Mouse (Mus musculus) cerebellum, postnatal 36 days (tissue): Measurements from ENCODE around the gene Nfs1.
A peak's percentile ranks its signal among the peaks of the same experiment; 100 is the strongest.
"Not testable (repeated sequence)": the region's sequence is repeated elsewhere in the genome, so short reads cannot be mapped to it uniquely, and the experiment has no call there.

Experiments used
- DNase-seq, 2 experiments: peaks; one replicate each; pipeline ENCODE4 v3.0.0; 2021 to 2022; ENCODE audit warnings: mixed read lengths in 2 of 2

The Nfs1 gene

DNA sequence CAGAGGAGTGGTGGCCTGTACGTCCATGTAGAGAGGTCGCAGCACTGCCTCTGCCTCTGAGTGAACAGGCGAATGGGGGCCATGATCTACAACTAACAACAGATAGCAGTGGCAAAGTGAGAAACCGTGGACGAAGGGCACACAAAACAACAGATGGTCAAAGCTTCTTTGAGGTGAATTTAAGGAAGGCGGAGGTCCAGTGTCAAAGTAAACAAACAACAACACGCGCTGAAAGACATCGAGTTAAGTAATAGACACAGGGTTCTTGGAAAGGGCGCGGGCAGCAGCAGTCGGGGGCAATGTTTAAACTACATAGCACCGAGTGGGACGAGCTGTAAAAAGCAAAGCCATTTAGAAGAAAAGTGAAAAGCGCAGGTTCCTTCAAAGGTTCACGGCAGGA is 619 bp downstream of the Nfs1 start:
- DNase-seq, result no peak

DNA sequence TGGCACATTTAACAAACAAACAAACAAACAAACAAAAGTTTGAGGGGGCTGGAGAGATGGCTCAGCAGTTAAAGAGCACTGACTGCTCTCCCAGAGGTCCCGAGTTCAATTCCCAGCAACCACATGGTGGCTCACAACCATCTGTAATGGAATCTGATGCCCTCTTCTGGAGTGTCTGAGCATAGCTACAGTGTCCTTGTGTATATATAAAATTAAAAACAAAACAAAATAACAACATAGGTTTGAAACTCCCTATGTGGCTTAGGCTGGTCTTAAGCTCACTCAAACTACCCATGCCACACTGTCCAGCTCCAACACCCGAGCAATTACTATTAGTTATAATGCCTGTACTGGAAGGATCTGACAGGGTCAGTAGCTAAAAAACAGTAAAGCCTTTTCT is 1.2 kb downstream of the Nfs1 start:
- DNase-seq, result no peak

DNA sequence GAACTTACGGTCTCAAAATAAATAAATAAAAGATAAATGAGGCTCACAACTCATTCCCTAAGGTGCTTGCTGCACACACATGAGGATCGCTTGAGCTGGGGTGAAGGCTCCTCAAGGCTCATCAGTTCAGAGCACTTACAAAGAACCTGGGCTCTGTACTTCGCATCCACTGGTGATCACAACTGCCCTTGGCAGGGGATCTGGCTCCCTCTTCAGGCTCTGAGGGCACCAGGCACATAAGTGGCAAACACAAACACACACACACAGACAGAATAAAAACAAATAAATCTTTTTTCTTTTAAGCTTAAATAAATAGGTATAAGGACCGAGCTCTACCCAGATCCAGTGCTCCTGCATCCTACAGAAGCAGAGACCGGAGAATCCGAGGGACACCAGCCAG is 8.3 kb downstream of the Nfs1 start:
- DNase-seq, result no peak

DNA sequence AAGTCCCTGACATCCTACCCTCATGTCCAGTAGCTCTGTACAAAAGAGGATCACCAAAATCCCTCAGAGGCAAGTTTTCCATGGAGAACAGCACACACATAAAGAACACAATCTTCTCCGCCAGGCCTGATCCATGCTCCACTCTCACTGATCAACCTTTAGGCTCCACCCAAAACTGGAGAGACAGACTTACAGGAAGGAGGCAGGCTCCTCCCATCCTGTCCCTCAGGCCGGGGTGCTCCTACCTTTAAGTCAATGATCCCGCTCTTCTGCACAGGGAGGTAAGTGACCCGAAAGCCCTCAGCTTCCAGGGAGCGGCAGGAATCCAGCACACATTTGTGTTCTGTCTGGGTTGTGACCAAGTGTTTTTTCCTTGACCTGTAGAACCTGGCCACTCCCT is 9.8 kb downstream of the Nfs1 start:
- no peak for DNase-seq

DNA sequence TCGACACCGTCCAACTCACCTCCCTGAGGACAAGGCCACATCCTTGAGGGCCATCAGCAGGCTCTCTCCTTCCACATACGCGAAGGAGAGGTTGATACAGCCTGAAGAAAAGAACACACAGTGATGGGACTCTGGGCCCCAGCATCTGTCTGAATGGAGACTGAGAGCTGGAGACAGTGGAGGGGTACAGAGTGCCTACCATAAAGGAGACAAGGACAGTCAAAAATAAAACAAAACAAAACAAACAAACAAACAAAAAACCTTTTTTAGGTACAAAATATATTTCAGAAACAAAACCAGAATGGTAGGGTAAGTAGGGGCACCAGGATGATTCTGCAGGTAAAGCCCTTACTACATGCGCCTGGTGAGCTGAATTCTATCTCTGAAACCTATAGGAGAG is 17.0 kb downstream of the Nfs1 start, which contains the start of gene Gm28036:
TSS of gene Gm28036 (minus strand) at position 101 of the 400 bp plus-strand sequence.
- DNase-seq, result no peak

DNA sequence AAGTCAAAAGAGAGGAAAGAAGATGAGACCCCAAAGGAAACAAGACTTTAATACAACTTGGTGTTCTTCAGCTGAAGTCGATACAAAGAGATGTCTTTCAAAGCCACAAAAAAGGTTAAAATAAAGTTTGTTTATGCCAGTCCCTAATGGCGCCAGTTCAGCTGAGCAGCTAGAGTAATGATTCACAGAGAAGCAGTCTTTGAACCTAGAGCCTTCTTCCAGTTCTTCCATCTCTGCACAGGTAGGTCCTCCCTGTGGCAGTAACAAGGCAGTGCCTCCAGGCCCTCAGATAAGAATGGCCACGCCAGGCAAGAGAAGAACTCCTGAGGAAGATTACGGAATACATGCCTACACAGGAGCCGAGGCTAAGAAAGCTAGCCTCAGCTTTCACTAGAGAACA is 20.3 kb downstream of the Nfs1 start:
- no peak for DNase-seq

DNA sequence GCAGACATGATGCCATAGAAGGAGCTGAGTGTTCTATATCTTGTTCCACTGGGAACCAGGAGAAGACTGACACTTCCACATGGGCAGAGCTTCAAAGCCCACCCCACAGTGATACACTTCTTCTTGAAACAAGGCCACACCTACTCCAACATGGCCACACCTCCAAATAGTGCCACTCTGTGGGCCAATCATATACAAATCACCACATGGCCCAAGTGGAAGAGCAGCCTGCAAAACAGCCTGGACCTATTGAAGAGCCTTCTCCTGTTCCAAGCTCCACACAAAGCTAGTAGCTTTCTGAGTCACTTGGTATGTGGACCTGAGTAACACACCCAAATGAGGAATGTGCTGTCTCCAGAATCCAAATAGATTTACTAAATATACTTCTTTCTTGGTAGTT is 24.4 kb downstream of the Nfs1 start:
- DNase-seq, result no peak

DNA sequence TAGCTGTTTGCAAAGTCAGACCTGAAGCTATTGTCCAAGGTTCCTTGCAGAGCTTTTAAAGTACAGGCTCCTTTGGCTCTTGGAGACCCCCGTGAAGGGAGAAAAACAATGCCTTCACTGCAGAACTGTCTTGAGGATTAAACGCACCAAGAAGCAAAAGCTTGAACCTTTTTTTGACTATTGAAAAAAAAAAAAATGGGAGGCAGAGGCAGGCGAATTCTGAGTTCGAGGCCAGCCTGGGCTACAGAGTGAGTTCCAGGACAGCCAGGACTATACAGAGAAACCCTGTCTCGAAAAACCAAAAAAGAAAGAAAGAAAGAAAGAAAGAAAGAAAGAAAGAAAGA is 31.9 kb downstream of the Nfs1 start:
- not testable (repeated sequence) for DNase-seq

DNA sequence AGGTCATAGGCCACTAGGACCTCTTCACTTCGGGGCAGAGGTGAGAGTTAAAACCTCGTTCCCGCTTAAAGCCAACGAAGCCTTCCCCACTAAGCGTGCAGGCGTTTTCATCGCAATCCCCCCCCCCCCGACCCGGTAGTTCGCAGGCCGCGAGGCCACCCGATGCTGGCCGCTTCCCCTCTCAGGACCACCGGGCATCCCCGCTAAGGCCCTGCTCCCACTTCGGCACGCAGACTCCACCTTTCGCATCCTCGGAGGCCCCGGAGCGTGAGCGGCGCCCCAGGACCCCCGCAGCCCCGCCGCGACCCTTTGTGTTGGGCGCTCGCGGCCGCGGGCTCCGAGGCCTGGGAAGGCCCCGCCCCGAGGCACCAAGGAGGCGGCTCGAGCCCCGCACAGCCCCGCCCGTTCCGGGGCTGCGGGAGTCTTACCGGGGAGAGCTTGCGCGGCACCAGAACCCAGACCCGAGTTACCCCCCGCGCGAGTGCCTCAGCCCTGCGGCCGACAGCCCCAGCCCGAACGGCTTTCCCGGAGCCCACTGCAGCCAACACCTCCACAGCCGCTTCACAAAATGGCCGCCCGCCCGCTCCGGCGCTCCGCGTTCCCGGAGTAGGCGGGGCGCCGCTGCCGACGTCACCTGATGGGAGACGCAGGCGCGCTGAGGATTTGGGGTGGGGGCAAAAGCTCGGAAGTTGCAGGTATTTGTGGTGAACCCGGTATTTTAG is 32.5 kb downstream of the Nfs1 start, which contains the start of the genes Cpne1 and Rbm12:
TSS of gene Cpne1 (minus strand) at position 608 of the 722 bp plus-strand sequence.
TSS of gene Rbm12 (minus strand) at position 621 of the 722 bp plus-strand sequence.
- DNase-seq, result peak; percentile 91 to 93

DNA sequence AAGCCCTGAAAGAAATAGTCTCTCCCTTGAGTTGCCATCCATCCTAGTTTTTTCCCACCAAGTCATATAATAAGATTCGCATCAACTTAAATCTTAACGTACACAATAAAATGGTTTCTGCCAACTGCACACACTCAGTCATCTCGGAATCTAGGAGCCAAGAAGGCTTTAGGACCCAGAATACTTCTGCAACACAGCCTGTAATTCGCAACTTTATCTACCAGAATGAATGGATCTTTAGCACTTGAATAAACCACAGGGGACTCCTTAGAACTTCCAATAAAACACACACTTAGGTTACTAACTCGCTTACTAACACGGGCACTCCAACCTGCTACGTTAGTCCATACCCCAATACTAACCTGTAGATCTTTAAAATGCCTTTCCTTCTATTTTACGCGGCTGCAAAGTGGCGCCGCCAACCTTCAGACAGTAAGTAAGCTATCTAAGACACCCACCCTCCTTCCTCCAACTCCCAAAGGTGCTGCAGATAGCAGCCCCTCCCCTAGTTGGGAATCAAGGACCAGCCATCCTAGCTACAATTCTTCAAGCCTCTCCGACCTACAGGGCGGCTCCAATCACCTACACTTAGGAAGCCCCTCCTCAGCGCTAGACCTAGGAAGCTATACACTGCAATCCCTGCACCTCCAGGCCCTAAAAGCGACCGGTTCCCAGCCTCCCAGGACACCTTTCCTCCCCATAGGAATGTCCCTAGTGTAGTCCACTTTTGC is 33.2 kb downstream of the Nfs1 start:
- no peak for DNase-seq

DNA sequence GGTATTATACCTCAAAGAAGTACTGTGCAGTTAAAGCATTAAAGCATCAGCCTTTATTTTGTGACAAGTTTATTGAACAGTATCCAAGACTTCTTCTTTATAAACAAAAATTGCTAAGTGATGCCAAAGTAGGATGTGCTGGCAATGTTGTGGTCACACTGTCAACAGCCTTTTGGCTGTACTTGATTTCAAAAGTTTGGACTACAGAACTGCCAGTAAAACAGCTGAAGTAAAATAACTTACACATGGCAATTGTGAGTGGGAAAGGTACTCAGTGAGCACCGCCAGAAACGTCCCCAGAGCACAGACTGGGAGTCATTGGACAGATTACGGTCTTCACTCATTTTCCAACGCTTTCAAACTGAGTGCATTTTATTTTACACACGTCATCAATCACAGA is 52.1 kb downstream of the Nfs1 start:
- no peak for DNase-seq

DNA sequence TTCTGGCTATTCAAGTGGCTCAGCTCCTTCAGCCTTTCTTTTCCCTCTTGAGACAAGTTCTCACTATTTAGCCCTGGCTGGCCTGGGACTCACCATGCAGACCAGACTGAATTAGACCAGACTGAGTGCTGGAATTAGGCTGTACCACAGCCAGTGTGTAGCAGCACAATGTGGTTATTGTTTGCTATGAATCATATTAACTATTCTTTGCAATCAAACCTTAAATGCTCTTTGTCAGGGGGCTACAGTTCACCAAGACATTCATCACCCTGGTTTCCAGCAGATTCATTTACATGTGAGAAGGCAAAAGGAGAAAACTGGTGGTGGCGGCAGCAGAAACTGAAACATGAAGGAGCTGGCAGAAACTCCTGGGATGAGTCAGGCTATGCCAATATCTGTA is 54.2 kb downstream of the Nfs1 start:
- DNase-seq, result no peak

DNA sequence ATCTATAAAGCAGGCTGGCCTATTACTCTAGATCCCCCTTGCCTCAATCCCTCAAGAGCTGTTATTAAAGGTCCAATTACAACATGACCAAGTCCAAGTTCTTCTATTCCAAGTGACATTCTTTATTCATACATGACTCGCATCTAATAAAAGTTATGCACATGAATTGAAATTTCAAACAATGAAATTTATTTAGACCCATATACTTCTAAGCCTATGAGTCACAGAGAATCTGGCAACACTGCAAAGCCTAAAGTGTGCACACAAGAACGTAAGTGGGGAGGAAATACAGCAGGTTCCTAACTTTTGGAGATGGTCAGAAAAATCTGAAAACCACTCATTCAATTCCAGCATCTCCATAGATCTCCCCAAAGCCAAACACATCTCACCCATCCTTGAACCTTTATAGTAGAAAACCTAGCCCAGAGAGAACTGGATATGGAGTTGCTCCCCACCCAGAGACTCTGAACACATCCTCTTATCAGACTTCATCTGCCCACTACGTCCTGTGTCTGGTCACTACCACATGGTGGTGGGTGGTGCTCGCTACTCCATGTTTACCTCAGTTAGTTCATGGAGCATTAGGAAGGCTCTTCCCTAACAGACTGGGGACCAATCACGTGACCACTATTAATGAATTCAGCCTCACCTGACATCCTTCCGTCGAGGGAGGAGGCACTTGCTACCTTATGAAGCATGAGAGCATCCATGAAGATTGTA is 56.4 kb downstream of the Nfs1 start:
- no peak for DNase-seq

DNA sequence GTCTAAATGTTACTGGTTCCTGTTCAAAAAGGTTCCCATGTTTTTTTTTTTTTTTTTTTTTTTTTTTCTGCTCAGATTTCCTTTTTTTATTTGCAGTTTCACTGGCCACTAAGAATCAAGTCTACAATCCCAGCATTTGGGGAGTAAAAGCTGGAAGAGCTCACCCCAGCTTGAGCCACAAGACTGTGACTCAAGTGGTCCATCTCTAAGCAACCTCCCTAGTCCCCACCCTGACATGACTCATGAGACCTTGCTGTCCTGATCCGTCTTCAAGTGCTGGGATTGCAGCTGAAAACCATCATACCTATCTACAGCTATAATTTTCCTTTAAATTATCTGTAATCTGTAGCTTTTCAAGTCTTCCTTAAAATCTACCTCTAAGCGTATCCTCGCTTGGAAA is 59.4 kb downstream of the Nfs1 start:
- no peak for DNase-seq

DNA sequence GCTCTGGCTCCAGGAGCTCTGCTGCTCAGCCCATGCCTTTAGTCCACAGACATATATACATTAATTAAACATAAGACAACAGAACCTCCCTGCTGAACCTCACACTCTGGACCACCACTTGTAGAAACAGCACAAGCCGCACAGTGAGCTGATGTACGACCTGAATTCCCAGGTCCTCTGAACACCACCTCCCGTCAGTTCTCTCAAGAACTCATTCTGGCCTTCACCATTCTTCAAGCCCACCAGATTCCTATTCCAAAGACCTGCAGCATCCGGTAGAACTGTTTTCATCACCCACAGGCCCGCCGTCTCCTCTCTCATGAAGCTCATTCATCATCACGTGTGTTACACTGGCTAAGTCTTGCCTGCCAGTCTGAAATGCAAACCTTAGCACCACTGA is 63.6 kb downstream of the Nfs1 start:
- no peak for DNase-seq

DNA sequence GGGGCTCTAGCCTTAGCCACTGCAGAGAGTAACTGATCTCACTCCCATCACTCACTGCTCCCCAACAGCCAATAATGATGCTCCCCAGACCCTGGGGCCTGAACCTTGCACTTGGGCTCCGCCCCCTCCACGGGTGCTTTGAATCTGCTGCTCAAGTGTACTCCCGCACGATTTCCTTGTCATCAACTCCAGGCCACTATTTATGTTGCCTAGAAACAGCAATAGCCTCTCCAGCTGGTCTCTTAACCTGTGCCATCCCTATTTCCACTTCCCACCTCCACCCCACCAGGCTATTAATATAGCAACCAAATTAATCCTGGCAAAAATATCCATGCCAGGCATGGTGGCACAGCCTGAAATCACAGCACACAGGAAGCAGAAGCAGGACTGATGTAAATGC is 64.3 kb downstream of the Nfs1 start:
- DNase-seq, result peak; percentile 30 to 34

DNA sequence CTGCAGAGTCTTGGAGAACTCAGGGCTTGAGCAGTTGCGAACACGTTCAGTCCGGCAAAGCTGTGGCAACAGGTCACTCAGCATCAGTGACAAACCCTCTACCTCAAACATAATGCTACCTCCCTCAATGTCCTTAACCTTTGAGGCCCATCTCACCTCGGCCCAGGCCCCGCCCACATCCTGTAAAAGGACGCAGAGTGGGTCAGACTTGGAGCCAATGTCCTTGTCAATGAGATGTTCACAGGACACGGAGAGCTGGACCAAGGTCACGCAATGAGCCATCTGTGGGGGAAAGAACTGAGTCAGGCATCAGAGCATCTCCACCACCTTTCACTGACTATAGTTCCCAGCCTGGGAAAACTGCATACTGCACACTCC is 64.8 kb downstream of the Nfs1 start:
- DNase-seq, result no peak

DNA sequence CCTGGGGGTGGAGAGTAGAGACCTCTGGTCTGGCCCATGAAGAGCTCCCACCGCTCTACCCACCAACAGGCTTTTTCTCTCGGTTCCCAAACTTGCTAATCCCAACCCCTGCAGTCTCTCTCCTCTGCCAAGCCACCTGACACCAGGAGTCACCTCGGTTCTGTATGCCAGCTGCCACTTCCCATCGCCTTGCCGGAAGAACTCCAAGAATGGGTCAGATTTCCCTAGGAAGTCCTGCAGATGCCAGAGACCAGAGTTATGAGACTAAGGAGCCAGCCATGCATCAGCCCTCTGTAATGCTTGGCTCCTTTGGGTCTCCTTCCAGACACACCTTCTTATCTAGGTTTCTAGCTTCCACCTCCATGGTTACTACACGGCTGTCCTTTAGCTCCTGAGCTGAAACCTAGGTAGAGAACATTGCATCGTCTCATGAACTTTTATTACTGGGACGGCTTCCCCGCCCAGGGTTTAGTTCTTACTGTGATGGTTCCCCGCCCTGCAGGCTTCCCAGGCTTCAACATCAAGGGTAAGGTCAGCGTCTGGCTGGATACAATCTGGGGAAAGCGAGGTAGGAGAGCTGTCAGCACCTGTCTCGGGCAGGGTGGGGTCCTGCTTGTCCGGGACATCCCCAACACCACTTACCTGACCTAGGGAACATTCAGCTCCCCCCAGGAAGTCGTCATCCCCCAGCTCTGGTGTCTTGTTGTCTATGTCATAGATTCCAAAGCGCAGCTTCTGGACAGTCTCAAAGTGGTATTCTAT is 65.4 kb downstream of the Nfs1 start:
- no peak for DNase-seq

DNA sequence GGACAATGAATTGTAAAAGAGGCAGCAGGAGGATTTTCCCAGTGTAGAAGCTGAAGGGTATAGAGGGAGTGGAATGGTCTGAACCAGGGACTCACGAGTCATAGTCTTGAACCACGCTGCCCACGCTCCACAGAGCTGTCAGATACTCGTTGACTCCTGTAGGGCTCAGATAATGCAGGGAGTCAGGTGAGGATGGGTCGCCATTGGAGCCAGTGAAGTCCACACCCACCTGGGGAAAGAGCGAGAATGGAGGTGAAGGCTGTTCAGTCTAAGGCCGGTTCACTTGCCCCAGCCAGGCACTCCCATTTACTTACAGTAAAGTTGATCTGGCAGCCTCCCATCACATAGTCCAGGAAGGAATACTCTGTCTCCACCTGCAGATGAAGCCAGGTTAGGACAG is 66.5 kb downstream of the Nfs1 start:
- no peak for DNase-seq

DNA sequence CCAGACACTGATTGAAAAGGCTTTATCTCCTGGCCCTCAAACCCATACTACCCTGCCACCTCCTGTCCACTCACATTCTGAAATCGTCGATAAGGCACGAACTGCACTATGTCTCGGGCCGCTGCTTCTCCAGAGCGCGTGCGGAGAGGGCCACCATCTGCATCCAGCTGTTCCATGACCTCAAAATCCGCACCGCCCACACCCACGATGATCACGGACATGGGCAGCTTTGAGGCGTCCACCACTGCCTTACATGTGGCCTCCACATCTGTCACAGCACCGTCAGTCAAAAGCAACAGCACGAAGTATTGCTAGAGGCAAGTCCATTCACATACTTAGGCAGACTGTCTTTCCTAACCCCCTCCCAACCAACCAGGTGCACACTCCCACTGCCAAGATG is 70.3 kb downstream of the Nfs1 start:
- DNase-seq, result no peak
